Mouse (Mus musculus) neural tube, embryonic 14.5 days (tissue): ENCODE data around the gene Tead3. TPM values are rescaled to one million over a fixed set of nuclear protein-coding genes. Genes with fewer than 3 reads are reported as not detected.

Source experiments
- ATAC-seq: fragments of 200-750 bp; cut with Nextera tagmentation; 2 replicates; pipeline ENCODE4 v1.8.0; 2017; ENCODE audit warnings: low read depth, mild to moderate bottlenecking, moderate TSS enrichment, moderate library complexity
- H3K27ac ChIP-seq: fragments of 300-500 bp; sonication (generic); 2 replicates; pipeline ENCODE4 v1.5.1; 2014; ENCODE audit warnings: low read depth, mild to moderate bottlenecking, control low read depth, low read length, moderate library complexity, mixed read lengths
- H3K27me3 ChIP-seq: fragments of 300-500 bp; sonication (generic); 2 replicates; pipeline ENCODE4 v1.6.1; 2014; ENCODE audit warnings: low read length; ENCODE audit not compliant: control insufficient read depth, insufficient read depth
- H3K36me3 ChIP-seq: fragments of 300-500 bp; sonication (generic); 2 replicates; pipeline ENCODE4 v1.6.1; 2014; ENCODE audit warnings: low read length, mixed read lengths; ENCODE audit not compliant: control insufficient read depth, insufficient read depth
- H3K4me1 ChIP-seq: fragments of 300-500 bp; sonication (generic); 2 replicates; pipeline ENCODE4 v1.6.1; 2014; ENCODE audit warnings: low read length; ENCODE audit not compliant: control insufficient read depth, insufficient read depth
- H3K4me2 ChIP-seq: fragments of 300-500 bp; sonication (generic); 2 replicates; pipeline ENCODE4 v1.6.1; 2014; ENCODE audit warnings: mild to moderate bottlenecking, low read depth, low read length, control low read depth
- H3K4me3 ChIP-seq: fragments of 300-500 bp; sonication (generic); 2 replicates; pipeline ENCODE4 v1.5.1; 2014; ENCODE audit warnings: low read depth, low read length, control low read depth, mixed read lengths
- H3K9ac ChIP-seq: fragments of 300-500 bp; sonication (generic); replicated peaks from 2 replicates; pipeline ENCODE4 v1.6.1; 2014; ENCODE audit warnings: low read depth, mild to moderate bottlenecking, control low read depth, low read length, mixed read lengths
- H3K9me3 ChIP-seq: fragments of 300-500 bp; sonication (generic); 2 replicates; pipeline ENCODE4 v1.6.1; 2016; ENCODE audit warnings: low read length; ENCODE audit not compliant: control insufficient read depth
- WGBS: fragments of 180-500 bp; shearing (Covaris S2); extraction: QIAGEN DNeasy Blood & Tissue Kit; methylation state at CpG from one replicate; pipeline ENCODE4 v1.1.7; 2014; 5-methylcytosine and 5-hydroxymethylcytosine counted together
- polyA plus RNA-seq: library from polyadenylated mRNA; unstranded; fragments of >200 nt; fragmentation: Nextera tagmentation; extraction: Ambion mirVana; gene quantifications from 2 replicates; pipeline ENCODE4 v1.2.1, GENCODE M21; 2014

Tead3 gene
- polyA plus RNA-seq, 1 experiment from 2014 or later = 1.2 TPM

GRCm38 (mm10) chr17:28375592-28376061, 25.0 kb upstream of the Tead3 start:
- ATAC-seq = no peak
- H3K9me3 ChIP-seq = no peaks in the 10 kb centered on the region
- 7% methylated on average over 17 of the region's 17 CpGs for WGBS
- H3K9ac ChIP-seq = no peak overlapping the region
- no peaks in the 10 kb centered on the region for H3K36me3 ChIP-seq
- H3K27me3 ChIP-seq = peaks cover 10% of the 10 kb centered on the region
- no peak overlapping the region for H3K4me2 ChIP-seq
- no peak overlapping the region for H3K4me3 ChIP-seq
- no peak overlapping the region for H3K27ac ChIP-seq
- no peaks in the 10 kb centered on the region for H3K4me1 ChIP-seq

DNA sequence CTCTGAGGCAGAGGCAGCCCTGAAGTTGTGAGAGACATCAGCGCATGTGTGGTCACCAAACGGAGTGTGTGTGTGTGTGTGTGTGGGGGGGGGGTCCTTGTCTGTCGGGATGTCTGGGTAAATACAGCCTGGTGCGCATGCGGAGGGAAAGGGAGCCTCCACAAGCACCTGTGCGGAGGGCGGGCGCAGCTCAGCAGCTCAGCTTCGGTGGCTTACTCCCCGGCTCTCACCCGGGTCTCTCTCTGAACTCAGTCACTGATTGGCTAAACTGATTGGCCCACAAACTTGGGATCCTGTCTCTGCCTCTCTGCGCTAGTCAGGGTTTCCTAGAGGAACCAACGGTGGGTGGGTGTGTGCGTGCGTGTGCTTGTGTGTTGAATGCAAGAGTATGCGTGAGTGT, 23.9 kb upstream of the Tead3 start:
- WGBS = 14% methylated on average over 16 of the region's 16 CpGs
- Histone ChIP-seq H3K4me3 (no peak overlapping the region), H3K27me3 (peaks cover 10% of the 10 kb centered on the region), H3K9ac (no peak overlapping the region), H3K4me2 (no peak overlapping the region), H3K36me3 (no peaks in the 10 kb centered on the region), H3K27ac (no peak overlapping the region), H3K9me3 (no peaks in the 10 kb centered on the region), H3K4me1 (no peaks in the 10 kb centered on the region)
- ATAC-seq = no peak

- Histone ChIP-seq H3K4me2 (no peak overlapping the region), H3K27me3 (peaks cover 10% of the 10 kb centered on the region), H3K9me3 (no peaks in the 10 kb centered on the region), H3K4me1 (no peaks in the 10 kb centered on the region), H3K36me3 (no peaks in the 10 kb centered on the region), H3K9ac (no peak overlapping the region), H3K27ac (no peak overlapping the region), H3K4me3 (no peak overlapping the region)
- no peak for ATAC-seq
- 16% methylated on average over 10 of the region's 10 CpGs for WGBS
Measured at GRCm38 (mm10) chr17:28373821-28374220, 23.2 kb upstream of the Tead3 start.

DNA sequence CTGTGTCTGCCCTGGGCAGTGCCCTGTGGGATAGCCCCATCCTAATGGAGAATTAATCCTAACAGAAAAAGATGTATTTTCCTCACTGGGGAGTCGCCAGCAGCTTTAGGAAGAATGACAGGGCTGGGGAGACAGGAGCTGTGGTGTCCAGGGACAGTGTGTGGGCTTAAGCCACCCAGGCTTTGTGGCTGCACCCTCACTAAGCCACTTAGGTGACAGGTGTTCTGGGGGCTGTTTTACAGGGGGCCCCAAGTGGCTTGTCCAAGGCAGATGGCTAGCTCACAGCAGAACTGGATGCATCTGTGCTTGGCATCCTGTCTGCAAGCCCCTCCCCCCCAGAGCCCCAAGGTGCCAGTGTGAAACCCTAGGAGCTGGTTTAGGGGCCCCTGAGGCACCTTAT, 21.3 kb upstream of the Tead3 start:
- H3K9me3 ChIP-seq = no peaks in the 10 kb centered on the region
- 76% methylated on average over 1 of the region's 1 CpGs for WGBS

GRCm38 (mm10) chr17:28371286-28371685, 20.7 kb upstream of the Tead3 start:
- Histone ChIP-seq H3K4me2 (no peak overlapping the region), H3K27me3 (peaks cover 10% of the 10 kb centered on the region), H3K9me3 (no peaks in the 10 kb centered on the region), H3K4me3 (no peak overlapping the region), H3K4me1 (no peaks in the 10 kb centered on the region), H3K36me3 (no peaks in the 10 kb centered on the region), H3K9ac (no peak overlapping the region), H3K27ac (no peak overlapping the region)
- WGBS = 85% methylated on average over 2 of the region's 2 CpGs
- no peak for ATAC-seq

More for the DNA sequence above, 21.3 kb upstream of the Tead3 start:
- no peak for ATAC-seq
- Histone ChIP-seq H3K4me2 (no peak overlapping the region), H3K27me3 (peaks cover 10% of the 10 kb centered on the region), H3K27ac (no peak overlapping the region), H3K4me1 (no peaks in the 10 kb centered on the region), H3K9ac (no peak overlapping the region), H3K4me3 (no peak overlapping the region), H3K36me3 (no peaks in the 10 kb centered on the region)

GRCm38 (mm10) chr17:28369056-28369455, 18.4 kb upstream of the Tead3 start:
- no peaks in the 10 kb centered on the region for H3K36me3 ChIP-seq
- WGBS = 80% methylated on average over 5 of the region's 5 CpGs

GRCm38 (mm10) chr17:28368449-28368848, 17.8 kb upstream of the Tead3 start:
- peaks cover 6% of the 10 kb centered on the region; the same call in 1 of the 2 replicates for H3K4me1 ChIP-seq
- H3K27me3 ChIP-seq = peaks cover 24% of the 10 kb centered on the region
- ATAC-seq = no peak
- no peaks in the 10 kb centered on the region for H3K9me3 ChIP-seq
- no peak overlapping the region for H3K27ac ChIP-seq
- no peak overlapping the region for H3K9ac ChIP-seq
- no peaks in the 10 kb centered on the region for H3K36me3 ChIP-seq
- no peak overlapping the region for H3K4me3 ChIP-seq
- no peak overlapping the region for H3K4me2 ChIP-seq
- WGBS = 3% methylated on average over 13 of the region's 13 CpGs

More at GRCm38 (mm10) chr17:28369056-28369455, 18.4 kb upstream of the Tead3 start:
- H3K9me3 ChIP-seq = no peaks in the 10 kb centered on the region
- H3K4me1 ChIP-seq = peaks cover 4% of the 10 kb centered on the region; the same call in 1 of the 2 replicates
- H3K27ac ChIP-seq = no peak overlapping the region
- H3K4me3 ChIP-seq = no peak overlapping the region
- H3K4me2 ChIP-seq = no peak overlapping the region
- H3K27me3 ChIP-seq = peaks cover 18% of the 10 kb centered on the region
- ATAC-seq = no peak
- no peak overlapping the region for H3K9ac ChIP-seq

DNA sequence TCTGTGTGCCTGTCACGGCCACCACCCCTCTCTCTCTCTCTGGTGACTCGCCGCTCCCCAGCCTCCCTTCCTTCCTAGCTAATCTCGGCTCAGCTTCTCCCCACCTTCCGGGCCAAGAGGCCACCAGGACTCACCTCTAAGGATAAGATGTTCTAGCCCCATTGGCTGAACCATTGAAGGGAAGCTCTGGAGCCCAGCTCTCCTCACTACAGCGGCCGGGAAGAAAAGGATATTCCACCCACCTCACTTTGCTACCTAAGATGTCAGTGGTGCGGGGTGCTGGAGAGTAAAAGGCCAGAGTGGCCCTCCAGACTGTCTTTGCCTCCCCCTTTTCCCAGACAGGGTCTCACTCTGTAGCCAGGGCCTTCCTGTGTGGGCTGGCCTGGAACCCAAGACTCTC, 14.5 kb upstream of the Tead3 start, which contains the start of gene Tulp1:
Gene Tulp1, minus strand, starts transcription at position 101 of the 400 bp plus-strand sequence.
- Histone ChIP-seq H3K4me2 (peak within 1 kb of the TSS; percentile 32; the same call in 1 of the 2 replicates), H3K36me3 (no peaks in the 10 kb centered on the region), H3K9ac (no peak within 1 kb of the TSS), H3K4me1 (peaks cover 10% of the 10 kb centered on the region), H3K4me3 (no peak within 1 kb of the TSS), H3K27me3 (peaks cover 41% of the 10 kb centered on the region), H3K9me3 (no peaks in the 10 kb centered on the region), H3K27ac (no peak within 1 kb of the TSS)
- ATAC-seq = no peak
- 18% methylated on average over 7 of the region's 8 CpGs for WGBS

GRCm38 (mm10) chr17:28363507-28363906, 12.9 kb upstream of the Tead3 start:
- WGBS = 5% methylated on average over 6 of the region's 6 CpGs
- H3K9ac ChIP-seq = no peak overlapping the region
- peaks cover 41% of the 10 kb centered on the region for H3K27me3 ChIP-seq
- ATAC-seq = no peak
- peaks cover 10% of the 10 kb centered on the region for H3K4me1 ChIP-seq
- no peaks in the 10 kb centered on the region for H3K36me3 ChIP-seq
- no peaks in the 10 kb centered on the region for H3K9me3 ChIP-seq
- H3K4me3 ChIP-seq = no peak overlapping the region
- no peak overlapping the region for H3K27ac ChIP-seq
- no peak overlapping the region; the same call in 1 of the 2 replicates for H3K4me2 ChIP-seq
